10 mouse cellular contexts compared by ENCODE assay signal in genomic region chr1:170188601-170189000, GRCm38 (mm10). TPM values are rescaled to one million over a fixed set of nuclear protein-coding genes. Genes with fewer than 3 reads are reported as not detected.
DNase-seq lines count a peak whose midpoint lies in the region; ATAC-seq lines count a peak whose summit lies in the region.
"Had no signal": no experiment of that assay in that cellular context is flagged by ENCODE, and none has a peak within 500 bp of the region (broad histone marks: within the 10 kb centered on the region; RNA-seq: fewer than 3 reads in every experiment).

No protein-coding gene starts in this region.

- no peaks in the 10 kb centered on the region for H3K27me3 ChIP-seq in forebrain, embryonic 11.5 days (ENCODE audit: control insufficient read depth, insufficient read depth, low read length)
- no peaks in the 10 kb centered on the region for H3K27me3 ChIP-seq in forebrain, embryonic 15.5 days
- H3K27me3 ChIP-seq: liver, embryonic 13.5 days had no signal

- no peak overlapping the region for H3K27ac ChIP-seq in forebrain, embryonic 11.5 days (ENCODE audit: low read depth, low read length)
- no peak overlapping the region for H3K27ac ChIP-seq in forebrain, embryonic 15.5 days (replicated peaks)
- H3K27ac ChIP-seq: liver, embryonic 13.5 days had no signal

- ATAC-seq in forebrain, embryonic 11.5 days (replicated peaks; ENCODE audit: low FRiP score) = no peak
- no peak for ATAC-seq in forebrain, embryonic 15.5 days (replicated peaks)
- ATAC-seq in megakaryocyte progenitor cell, adult 5-6 weeks (replicated peaks; ENCODE audit: poor library complexity) = no peak

- H3K9ac ChIP-seq in forebrain, embryonic 11.5 days (ENCODE audit: low read length) = no peak overlapping the region
- no peak overlapping the region for H3K9ac ChIP-seq in forebrain, embryonic 15.5 days (replicated peaks)
- H3K9ac ChIP-seq: liver, embryonic 13.5 days had no signal

- no peak overlapping the region for H3K4me3 ChIP-seq in forebrain, embryonic 11.5 days (ENCODE audit: low read depth, low read length)
- H3K4me3 ChIP-seq in forebrain, embryonic 15.5 days = no peak overlapping the region
- H3K4me3 ChIP-seq: liver, embryonic 13.5 days had no signal

- WGBS in forebrain, embryonic 11.5 days = 87% methylated on average over 11 of the region's 11 CpGs
- 81% methylated on average over 11 of the region's 11 CpGs for whole genome bisulfite sequencing in forebrain, embryonic 15.5 days

- no peaks in the 10 kb centered on the region for H3K9me3 ChIP-seq in forebrain, embryonic 11.5 days (ENCODE audit: control insufficient read depth, low read length)
- H3K9me3 ChIP-seq in forebrain, embryonic 15.5 days = no peaks in the 10 kb centered on the region
- H3K9me3 ChIP-seq: liver, embryonic 13.5 days had no signal

- no peak overlapping the region for H3K4me2 ChIP-seq in forebrain, embryonic 11.5 days (ENCODE audit: low read depth, low read length, severe bottlenecking)
- H3K4me2 ChIP-seq in forebrain, embryonic 15.5 days (replicated peaks) = no peak overlapping the region
- H3K4me2 ChIP-seq: liver, embryonic 13.5 days had no signal

- H3K36me3 ChIP-seq in forebrain, embryonic 11.5 days (ENCODE audit: control insufficient read depth, insufficient read depth, low read length) = no peaks in the 10 kb centered on the region
- H3K36me3 ChIP-seq in forebrain, embryonic 15.5 days = peaks cover 12% of the 10 kb centered on the region

- DNase-seq in left cerebral cortex, adult 18-20 months (ENCODE audit: low spot score in 2 of 2) = peak; percentile 18 to 27
- no peak for DNase-seq in left cerebral cortex, adult 8-10 months (ENCODE audit: low spot score in 2 of 2)
- DNase-seq in adrenal gland, adult 8-10 months = peak; percentile 58
- peak; percentile 69 for DNase-seq in gonadal fat pad, adult 2 months (ENCODE audit: low read depth)
- DNase-seq in ovary, postnatal 36 days (ENCODE audit: low spot score) = peak; percentile 24
- no peak for DNase-seq in forebrain, embryonic 11.5 days (ENCODE audit: low spot score)
- DNase-seq: liver, embryonic 13.5 days had no signal

- H3K4me1 ChIP-seq in forebrain, embryonic 11.5 days (replicated peaks; ENCODE audit: control insufficient read depth, insufficient read depth, low read length) = no peaks in the 10 kb centered on the region
- H3K4me1 ChIP-seq in forebrain, embryonic 15.5 days = no peaks in the 10 kb centered on the region

RNA-seq across cellular contexts. Expression of gene Uap1, which starts 13.8 kb away (rescaled TPM):
- 10 to 100 TPM; 60.6 to 69.4 TPM for total RNA-seq in left cerebral cortex, adult 18-20 months (2021)
- total RNA-seq in left cerebral cortex, adult 8-10 months (2022) = 10 to 100 TPM; 55.4 to 72.9 (median 60.0) TPM
- 10 to 100 TPM; 38.1 to 49.3 (median 45.0) TPM for total RNA-seq in adrenal gland, adult 8-10 months (2022)
- polyA plus RNA-seq in gonadal fat pad, adult 2 months (2012; rRNA removed) = 32.8 and 33.0 TPM in 2 replicates
- 59.2 and 65.7 TPM in 2 replicates for polyA plus RNA-seq in forebrain, embryonic 11.5 days (2014; fragmentation: Nextera tagmentation; extraction: Ambion mirVana)
- polyA plus RNA-seq in forebrain, embryonic 15.5 days (2015; fragmentation: Nextera tagmentation; extraction: Ambion mirVana) = 55.2 and 58.7 TPM in 2 replicates
- total RNA-seq in megakaryocyte progenitor cell, adult 5-6 weeks (2015) = 89.7 and 105 TPM in 2 replicates
- 62.0 and 74.7 TPM in 2 replicates for total RNA-seq in megakaryocyte progenitor cell, adult 5-6 weeks (2017)

RNA-seq across cellular contexts. Expression of gene Uhmk1, which starts 26.6 kb away (rescaled TPM):
- 100 to 1,000 TPM; 139 to 148 TPM for total RNA-seq in left cerebral cortex, adult 18-20 months (2021)
- total RNA-seq in left cerebral cortex, adult 8-10 months (2022) = 100 to 1,000 TPM; 129 to 147 (median 140) TPM
- total RNA-seq in adrenal gland, adult 8-10 months (2022) = 10 to 100 TPM; 69.8 to 84.2 (median 79.4) TPM
- 16.7 and 17.0 TPM in 2 replicates for polyA plus RNA-seq in gonadal fat pad, adult 2 months (2012; rRNA removed)
- polyA plus RNA-seq in forebrain, embryonic 11.5 days (2014; fragmentation: Nextera tagmentation; extraction: Ambion mirVana) = 16.7 TPM in 2 replicates
- 7.1 and 7.5 TPM in 2 replicates for polyA plus RNA-seq in forebrain, embryonic 15.5 days (2015; fragmentation: Nextera tagmentation; extraction: Ambion mirVana)
- 41.6 and 45.7 TPM in 2 replicates for total RNA-seq in megakaryocyte progenitor cell, adult 5-6 weeks (2015)
- total RNA-seq in megakaryocyte progenitor cell, adult 5-6 weeks (2017) = 40.8 and 50.4 TPM in 2 replicates

RNA-seq across cellular contexts. Expression of gene Sh2d1b2, which starts 43.9 kb away (rescaled TPM):
- total RNA-seq in left cerebral cortex, adult 18-20 months (2021) = not detected
- total RNA-seq in left cerebral cortex, adult 8-10 months (2022) = not detected
- total RNA-seq in adrenal gland, adult 8-10 months (2022) = not detected
- polyA plus RNA-seq in gonadal fat pad, adult 2 months (2012; rRNA removed) = not detected in 2 replicates
- 0.07 TPM in 1 of 2 replicates, not detected in the other for polyA plus RNA-seq in forebrain, embryonic 11.5 days (2014; fragmentation: Nextera tagmentation; extraction: Ambion mirVana)
- polyA plus RNA-seq in forebrain, embryonic 15.5 days (2015; fragmentation: Nextera tagmentation; extraction: Ambion mirVana) = not detected in 2 replicates
- not detected in 2 replicates for total RNA-seq in megakaryocyte progenitor cell, adult 5-6 weeks (2015)
- total RNA-seq in megakaryocyte progenitor cell, adult 5-6 weeks (2017) = not detected in 2 replicates
- total RNA-seq: neutrophil, adult 5-6 weeks had no signal
- polyA plus RNA-seq: liver, embryonic 13.5 days had no signal

Comparison
In these comparisons a context has a peak if more than half of its experiments do, and no peak if none do; other contexts are left out.
1. DNase-seq: peak in left cerebral cortex, adult 18-20 months (2 of 2), adrenal gland, adult 8-10 months (single experiment), gonadal fat pad, adult 2 months (single experiment) and ovary, postnatal 36 days (single experiment); none in left cerebral cortex, adult 8-10 months (0 of 2) and forebrain, embryonic 11.5 days (single experiment).